Mouse (Mus musculus) lung, adult 2 months (tissue): Measurements from ENCODE around the gene Dcp1a.

ENCODE experiments used
- CTCF ChIP-seq: fragments of 200-500 bp; IDR thresholded peaks from 2 replicates; pipeline ENCODE4 v1.5.1; 2011; ENCODE audit warnings: mild to moderate bottlenecking, low read length, control low read depth; ENCODE audit not compliant: insufficient read depth
- POLR2A ChIP-seq: fragments of 200-500 bp; IDR thresholded peaks from 2 replicates; pipeline ENCODE4 v1.6.1; 2011; ENCODE audit warnings: low read depth, mild to moderate bottlenecking, control low read depth, low read length, borderline replicate concordance; ENCODE audit errors: extremely low read depth

DNA sequence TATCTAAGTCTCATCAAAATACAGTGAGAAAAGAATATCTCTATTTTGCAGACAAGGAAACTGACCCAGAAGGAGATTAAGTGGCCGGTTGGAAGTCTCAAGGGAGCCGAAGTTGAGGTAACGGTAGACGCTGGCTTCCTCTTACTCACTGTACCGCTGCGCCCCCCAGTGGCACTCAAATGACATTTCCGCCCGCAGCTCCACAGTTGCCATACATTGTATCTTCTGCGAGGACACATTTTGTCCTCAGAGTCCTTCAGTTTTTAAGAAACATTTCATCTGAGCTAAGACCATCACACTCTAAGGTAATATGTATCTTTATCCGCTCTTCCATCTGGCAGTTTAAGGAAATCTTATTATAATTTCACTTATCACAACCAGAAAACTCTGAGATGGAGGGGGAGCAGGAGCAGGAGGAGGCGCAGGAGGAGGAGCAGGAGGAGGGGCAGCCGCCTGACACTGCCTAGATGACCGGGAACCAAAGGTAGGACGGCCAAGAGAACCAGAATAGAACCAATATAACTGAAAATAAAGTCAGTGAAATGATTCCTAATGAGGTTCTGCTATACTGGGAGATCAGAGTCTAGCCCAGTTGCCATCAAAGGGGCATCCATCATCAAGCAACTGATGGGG, 19.3 kb upstream of the Dcp1a start:
- TF ChIP-seq POLR2A, result no peak
- peak; percentile 81 for TF ChIP-seq CTCF
